Mouse (Mus musculus): Measurements from ENCODE around the gene Slc41a2. TPM values are rescaled to one million over a fixed set of nuclear protein-coding genes. Genes with fewer than 3 reads are reported as not detected.
"Not testable (repeated sequence)": the region's sequence is repeated elsewhere in the genome, so short reads cannot be mapped to it uniquely, and the experiment has no call there.

Gene Slc41a2
- total and polyA plus RNA-seq, 2 experiments from 2014 or later = 11.9 to 42.0 TPM

GRCm38 (mm10) chr10:83356416-83356815, 18.7 kb upstream of the Slc41a2 start:
- 87% methylated on average over 12 of the region's 12 CpGs for WGBS
- Histone ChIP-seq H3K9me3 (ENCODE audit: low read length) (no peaks in the 10 kb centered on the region), H3K27ac (ENCODE audit: low read depth, low read length) (no peak overlapping the region), H3K36me3 (ENCODE audit: insufficient read depth, low read length) (no peaks in the 10 kb centered on the region), H3K4me3 (ENCODE audit: low read depth, low read length) (no peak overlapping the region), H3K9ac (replicated peaks; ENCODE audit: low read length, poor library complexity, severe bottlenecking) (no peak overlapping the region), H3K27me3 (ENCODE audit: insufficient read depth, low read length) (no peaks in the 10 kb centered on the region), H3K4me2 (ENCODE audit: low read depth, low read length, poor library complexity, severe bottlenecking) (no peak overlapping the region), H3K4me1 (ENCODE audit: insufficient read depth, low read length) (peaks cover 5% of the 10 kb centered on the region; the same call in 1 of the 2 replicates)
- ATAC-seq (ENCODE audit: low FRiP score) = no peak
- DNase-seq (ENCODE audit: low spot score) = no peak
- TF ChIP-seq CTCF (IDR thresholded peaks at IDR 0.05) = no peak

- Histone ChIP-seq H3K27ac (ENCODE audit: low read depth, low read length) (no peak overlapping the region), H3K9ac (replicated peaks; ENCODE audit: low read length, poor library complexity, severe bottlenecking) (no peak overlapping the region), H3K4me2 (ENCODE audit: low read depth, low read length, poor library complexity, severe bottlenecking) (0 out of 2 replicates have a peak overlapping the region, but pooled peaks have one; percentile 5), H3K4me3 (ENCODE audit: low read depth, low read length) (no peak overlapping the region), H3K27me3 (ENCODE audit: insufficient read depth, low read length) (no peaks in the 10 kb centered on the region), H3K36me3 (ENCODE audit: insufficient read depth, low read length) (no peaks in the 10 kb centered on the region), H3K9me3 (ENCODE audit: low read length) (no peaks in the 10 kb centered on the region), H3K4me1 (ENCODE audit: insufficient read depth, low read length) (0 out of 2 replicates have a peak, but pooled peaks cover 3% of the 10 kb centered on the region)
- DNase-seq (ENCODE audit: low spot score) (peak; percentile 79), ATAC-seq (ENCODE audit: low FRiP score) (no peak)
- 53% methylated on average over 8 of the region's 8 CpGs for WGBS
- peak; percentile 71 for TF ChIP-seq CTCF (IDR thresholded peaks at IDR 0.05)
These were observed 16.6 kb upstream of the Slc41a2 start for GRCm38 (mm10) chr10:83354333-83354719.

- TF ChIP-seq CTCF (IDR thresholded peaks at IDR 0.05) = no peak
- Histone ChIP-seq H3K4me2 (ENCODE audit: low read depth, low read length, poor library complexity, severe bottlenecking) (0 out of 2 replicates have a peak overlapping the region, but pooled peaks have one; percentile 5), H3K9ac (replicated peaks; ENCODE audit: low read length, poor library complexity, severe bottlenecking) (no peak overlapping the region), H3K27ac (ENCODE audit: low read depth, low read length) (0 out of 2 replicates have a peak overlapping the region, but pooled peaks have one; percentile 12), H3K4me1 (ENCODE audit: insufficient read depth, low read length) (no peaks in the 10 kb centered on the region), H3K9me3 (ENCODE audit: low read length) (no peaks in the 10 kb centered on the region), H3K36me3 (ENCODE audit: insufficient read depth, low read length) (no peaks in the 10 kb centered on the region), H3K27me3 (ENCODE audit: insufficient read depth, low read length) (no peaks in the 10 kb centered on the region), H3K4me3 (ENCODE audit: low read depth, low read length) (no peak overlapping the region)
- DNase-seq (ENCODE audit: low spot score) (no peak), ATAC-seq (ENCODE audit: low FRiP score) (no peak)
- 48% methylated on average over 14 of the region's 14 CpGs for WGBS
These were observed 16.1 kb upstream of the Slc41a2 start for GRCm38 (mm10) chr10:83353680-83354332.

- H3K27me3 ChIP-seq (ENCODE audit: insufficient read depth, low read length); H3K4me3 ChIP-seq (ENCODE audit: low read depth, low read length); DNase-seq (ENCODE audit: low spot score); H3K9me3 ChIP-seq (ENCODE audit: low read length); H3K36me3 ChIP-seq (ENCODE audit: insufficient read depth, low read length); H3K27ac ChIP-seq (ENCODE audit: low read depth, low read length); H3K9ac ChIP-seq (replicated peaks; ENCODE audit: low read length, poor library complexity, severe bottlenecking); ATAC-seq (ENCODE audit: low FRiP score); H3K4me1 ChIP-seq (ENCODE audit: insufficient read depth, low read length); H3K4me2 ChIP-seq (ENCODE audit: low read depth, low read length, poor library complexity, severe bottlenecking): not testable (repeated sequence)
- WGBS = 91% methylated on average over 2 of the region's 4 CpGs
These were observed 14.1 kb upstream of the Slc41a2 start for GRCm38 (mm10) chr10:83351779-83352178.

- H3K27ac ChIP-seq (ENCODE audit: low read depth, low read length) = no peak overlapping the region
- H3K4me1 ChIP-seq (ENCODE audit: insufficient read depth, low read length) = no peaks in the 10 kb centered on the region
- no peak for ATAC-seq (ENCODE audit: low FRiP score)
- no peak for DNase-seq (ENCODE audit: low spot score)
- H3K4me3 ChIP-seq (ENCODE audit: low read depth, low read length) = no peak overlapping the region
- no peaks in the 10 kb centered on the region for H3K27me3 ChIP-seq (ENCODE audit: insufficient read depth, low read length)
- 89% methylated on average over 2 of the region's 2 CpGs for whole genome bisulfite sequencing
- no peak overlapping the region for H3K4me2 ChIP-seq (ENCODE audit: low read depth, low read length, poor library complexity, severe bottlenecking)
- no peak for TF ChIP-seq CTCF (IDR thresholded peaks at IDR 0.05)
- H3K9me3 ChIP-seq (ENCODE audit: low read length) = no peaks in the 10 kb centered on the region
- H3K9ac ChIP-seq (replicated peaks; ENCODE audit: low read length, poor library complexity, severe bottlenecking) = no peak overlapping the region
- H3K36me3 ChIP-seq (ENCODE audit: insufficient read depth, low read length) = no peaks in the 10 kb centered on the region
These were observed 13.0 kb upstream of the Slc41a2 start for GRCm38 (mm10) chr10:83350689-83351088.

GRCm38 (mm10) chr10:83347494-83347893, 9.8 kb upstream of the Slc41a2 start:
- TF ChIP-seq CTCF (IDR thresholded peaks at IDR 0.05) = no peak
- no peaks in the 10 kb centered on the region for H3K9me3 ChIP-seq (ENCODE audit: low read length)
- no peaks in the 10 kb centered on the region for H3K36me3 ChIP-seq (ENCODE audit: insufficient read depth, low read length)
- H3K4me1 ChIP-seq (ENCODE audit: insufficient read depth, low read length) = no peaks in the 10 kb centered on the region
- no peaks in the 10 kb centered on the region for H3K27me3 ChIP-seq (ENCODE audit: insufficient read depth, low read length)
- H3K27ac ChIP-seq (ENCODE audit: low read depth, low read length) = no peak overlapping the region
- no peak overlapping the region for H3K4me3 ChIP-seq (ENCODE audit: low read depth, low read length)
- DNase-seq (ENCODE audit: low spot score) (no peak), ATAC-seq (ENCODE audit: low FRiP score) (no peak)
- 23% methylated on average over 7 of the region's 7 CpGs for WGBS
- H3K4me2 ChIP-seq (ENCODE audit: low read depth, low read length, poor library complexity, severe bottlenecking) = no peak overlapping the region
- no peak overlapping the region for H3K9ac ChIP-seq (replicated peaks; ENCODE audit: low read length, poor library complexity, severe bottlenecking)
